7 mouse cellular contexts compared by ENCODE assay signal in the genomic region with DNA sequence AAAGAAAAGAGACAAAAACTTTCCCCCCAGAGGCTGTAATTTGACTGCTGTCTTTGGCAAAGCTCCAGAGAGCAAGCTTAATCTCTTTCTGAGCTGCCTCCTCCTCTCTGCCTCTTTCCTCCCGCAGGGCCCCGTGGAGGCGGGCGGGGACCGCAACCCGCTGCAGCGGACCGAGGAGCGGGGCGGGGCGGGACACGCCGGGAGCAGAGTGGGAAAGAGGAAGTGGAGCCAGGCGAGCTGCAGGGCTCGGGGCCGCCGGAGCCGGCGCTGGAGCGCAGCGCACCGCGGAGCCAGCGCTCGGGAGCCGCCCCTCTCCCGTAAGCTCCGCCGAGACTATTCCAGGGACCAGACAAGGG. TPM values are rescaled to one million over a fixed set of nuclear protein-coding genes. Genes with fewer than 3 reads are reported as not detected.
A peak's percentile ranks its signal among the peaks of the same experiment; 100 is the strongest.
DNase-seq lines count a peak whose midpoint lies in the region; ATAC-seq and TF ChIP-seq lines count a peak whose summit lies in the region.

TSS of gene Plekhg1 (plus strand) at position 217 of the 356 bp plus-strand sequence.

- ATAC-seq in limb, embryonic 11.5 days (ENCODE audit: insufficient number of reproducible peaks, low FRiP score, low TSS enrichment, low read depth): peak; percentile 83
- ATAC-seq in midbrain, embryonic 11.5 days (ENCODE audit: low FRiP score): peak; percentile 90

- no peaks in the 10 kb centered on the region for H3K36me3 ChIP-seq in limb, embryonic 11.5 days (ENCODE audit: control insufficient read depth, insufficient read depth, low read length)
- no peaks in the 10 kb centered on the region for H3K36me3 ChIP-seq in midbrain, embryonic 11.5 days (ENCODE audit: control insufficient read depth, insufficient read depth, low read length)
- no peaks in the 10 kb centered on the region for H3K36me3 ChIP-seq in small intestine, adult 2 months (ENCODE audit: control insufficient read depth, insufficient read depth, low read length)

- 0 out of 2 replicates have a peak, but pooled peaks have one; percentile 35 for TF ChIP-seq POLR2A in small intestine, adult 2 months (IDR thresholded peaks at IDR 0.05; ENCODE audit: low read depth, low read length)

- H3K27ac ChIP-seq in limb, embryonic 11.5 days (replicated peaks; ENCODE audit: low read depth, low read length): peak within 1 kb of the TSS; percentile 65
- peak within 1 kb of the TSS; percentile 63 for H3K27ac ChIP-seq in midbrain, embryonic 11.5 days (ENCODE audit: low read depth, low read length)
- H3K27ac ChIP-seq in small intestine, adult 2 months (ENCODE audit: insufficient read depth, low read depth, low read length): peak within 1 kb of the TSS; percentile 69

- peak; percentile 82 to 89 for DNase-seq in adrenal gland, postnatal 36 days
- DNase-seq in embryo, embryonic 11.5 days (ENCODE audit: low read depth, low spot score): peak; percentile 60
- DNase-seq in heart, adult 11 months: peak; percentile 99
- peak; percentile 83 for DNase-seq in kidney, adult 18-20 months
- DNase-seq in limb, embryonic 11.5 days (ENCODE audit: low spot score): peak; percentile 78
- DNase-seq in midbrain, embryonic 11.5 days (ENCODE audit: low spot score, missing footprints): peak; percentile 94

- peaks cover 5% of the 10 kb centered on the region; the same call in 1 of the 2 replicates for H3K4me1 ChIP-seq in limb, embryonic 11.5 days (ENCODE audit: control insufficient read depth, insufficient read depth, low read length)
- 0 out of 2 replicates have a peak, but pooled peaks cover 2% of the 10 kb centered on the region for H3K4me1 ChIP-seq in midbrain, embryonic 11.5 days (ENCODE audit: control insufficient read depth, insufficient read depth, low read length)
- H3K4me1 ChIP-seq in small intestine, adult 2 months (ENCODE audit: control insufficient read depth, insufficient read depth, insufficient read length, low read length): 0 out of 2 replicates have a peak, but pooled peaks cover 4% of the 10 kb centered on the region

- H3K9me3 ChIP-seq in limb, embryonic 11.5 days (ENCODE audit: control insufficient read depth, low read length): no peaks in the 10 kb centered on the region
- no peaks in the 10 kb centered on the region for H3K9me3 ChIP-seq in midbrain, embryonic 11.5 days (ENCODE audit: control insufficient read depth, low read length)

- under 1% methylated on average over 20 of the region's 29 CpGs for WGBS in limb, embryonic 11.5 days
- 0% methylated on average over 20 of the region's 29 CpGs for WGBS in midbrain, embryonic 11.5 days
- WGBS in small intestine, adult 2 months: 2% methylated on average over 29 of the region's 29 CpGs

- H3K4me3 ChIP-seq in limb, embryonic 11.5 days (ENCODE audit: low read depth, low read length): peak within 1 kb of the TSS; percentile 64
- peak within 1 kb of the TSS; percentile 58 for H3K4me3 ChIP-seq in midbrain, embryonic 11.5 days (ENCODE audit: low read depth, low read length)
- peak within 1 kb of the TSS; percentile 79 for H3K4me3 ChIP-seq in small intestine, adult 2 months (ENCODE audit: low read depth, low read length)

- H3K9ac ChIP-seq in limb, embryonic 11.5 days (ENCODE audit: low read length): peak within 1 kb of the TSS; percentile 64
- H3K9ac ChIP-seq in midbrain, embryonic 11.5 days (ENCODE audit: low read length): peak within 1 kb of the TSS; percentile 73

- no peak for TF ChIP-seq CTCF in small intestine, adult 2 months (IDR thresholded peaks at IDR 0.05; ENCODE audit: extremely low read depth, insufficient read length, insufficient replicate concordance, low read depth, low read length)

- peak within 1 kb of the TSS; percentile 92 for H3K4me2 ChIP-seq in limb, embryonic 11.5 days (ENCODE audit: low read depth, severe bottlenecking)
- H3K4me2 ChIP-seq in midbrain, embryonic 11.5 days: peak within 1 kb of the TSS; percentile 99

- no peaks in the 10 kb centered on the region for H3K27me3 ChIP-seq in limb, embryonic 11.5 days (ENCODE audit: control insufficient read depth, insufficient read depth, low read length)
- no peaks in the 10 kb centered on the region for H3K27me3 ChIP-seq in midbrain, embryonic 11.5 days (ENCODE audit: control insufficient read depth, insufficient read depth, low read length)
- H3K27me3 ChIP-seq in small intestine, adult 2 months (ENCODE audit: control insufficient read depth, insufficient read depth, low read length): no peaks in the 10 kb centered on the region

RNA-seq across cellular contexts. Expression of gene Plekhg1, which starts in this region (rescaled TPM):
- total RNA-seq in adrenal gland, postnatal 36 days (2021): 1 to 10 TPM; 5.5 to 7.7 TPM
- 10.2 and 10.7 TPM in 2 replicates for polyA plus RNA-seq in limb, embryonic 11.5 days (2014; fragmentation: Nextera tagmentation; extraction: Ambion mirVana)
- polyA plus RNA-seq in midbrain, embryonic 11.5 days (2014; fragmentation: Nextera tagmentation; extraction: Ambion mirVana): 16.4 and 16.8 TPM in 2 replicates
- polyA plus RNA-seq in small intestine, adult 2 months (2012; rRNA removed): 1.0 and 1.7 TPM in 2 replicates

Comparison
In these comparisons a context has a peak if more than half of its experiments do, and no peak if none do; other contexts are left out.
1. Peak in every context shown above with its lines: DNase-seq, ATAC-seq, H3K4me3 ChIP-seq and H3K27ac ChIP-seq.